20 mouse cellular contexts compared by ENCODE assay signal in genomic region chr1:166926078-166926477, GRCm38 (mm10).
DNase-seq lines count a peak whose midpoint lies in the region; ATAC-seq and TF ChIP-seq lines count a peak whose summit lies in the region.
"Had no signal": no experiment of that assay in that cellular context is flagged by ENCODE, and none has a peak within 500 bp of the region (broad histone marks: within the 10 kb centered on the region; RNA-seq: fewer than 3 reads in every experiment).

No protein-coding gene starts in this region.

- 9% methylated on average over 4 of the region's 4 CpGs for WGBS in hindbrain, postnatal 0 days
- WGBS in hindbrain, embryonic 13.5 days: 21% methylated on average over 4 of the region's 4 CpGs
- 19% methylated on average over 4 of the region's 4 CpGs for WGBS in midbrain, postnatal 0 days
- WGBS in midbrain, embryonic 15.5 days: 21% methylated on average over 4 of the region's 4 CpGs

- no peak overlapping the region for H3K4me2 ChIP-seq in hindbrain, postnatal 0 days (ENCODE audit: low read depth, low read length)
- no peak overlapping the region for H3K4me2 ChIP-seq in hindbrain, embryonic 13.5 days
- no peak overlapping the region for H3K4me2 ChIP-seq in midbrain, postnatal 0 days (ENCODE audit: low read depth, low read length, poor library complexity, severe bottlenecking)
- H3K4me2 ChIP-seq in midbrain, embryonic 15.5 days: no peak overlapping the region
- H3K4me2 ChIP-seq: embryonic facial prominence, embryonic 13.5 days; forebrain, embryonic 12.5 days; heart, embryonic 13.5 days; intestine, embryonic 15.5 days had no signal

- no peaks in the 10 kb centered on the region for H3K36me3 ChIP-seq in hindbrain, postnatal 0 days (ENCODE audit: insufficient read depth, low read length)
- H3K36me3 ChIP-seq in hindbrain, embryonic 13.5 days: no peaks in the 10 kb centered on the region
- no peaks in the 10 kb centered on the region for H3K36me3 ChIP-seq in midbrain, postnatal 0 days (ENCODE audit: insufficient read depth, low read length)
- no peaks in the 10 kb centered on the region for H3K36me3 ChIP-seq in midbrain, embryonic 15.5 days (replicated peaks)
- H3K36me3 ChIP-seq: embryonic facial prominence, embryonic 13.5 days; forebrain, embryonic 12.5 days; heart, embryonic 13.5 days; intestine, embryonic 15.5 days had no signal

- no peak overlapping the region for H3K27ac ChIP-seq in hindbrain, postnatal 0 days
- H3K27ac ChIP-seq in hindbrain, embryonic 13.5 days: no peak overlapping the region
- no peak overlapping the region; the same call in 1 of the 2 replicates for H3K27ac ChIP-seq in midbrain, postnatal 0 days (ENCODE audit: low read depth, low read length)
- H3K27ac ChIP-seq in midbrain, embryonic 15.5 days: no peak overlapping the region
- H3K27ac ChIP-seq: embryonic facial prominence, embryonic 13.5 days; forebrain, embryonic 12.5 days; gastrocnemius, adult 2 months; heart, embryonic 13.5 days; intestine, embryonic 15.5 days had no signal

- ATAC-seq in frontal cortex, adult (ENCODE audit: low TSS enrichment): peak; percentile 50; the same call in 1 of the 2 replicates
- ATAC-seq in hindbrain, postnatal 0 days: peak; percentile 76
- no peak for ATAC-seq in hindbrain, embryonic 13.5 days (ENCODE audit: low FRiP score)
- ATAC-seq in midbrain, postnatal 0 days (ENCODE audit: low FRiP score): 0 out of 2 replicates have a peak, but pooled peaks have one; percentile 7
- ATAC-seq in midbrain, embryonic 15.5 days (replicated peaks): no peak
- ATAC-seq: forebrain, embryonic 16.5 days; intestine, embryonic 15.5 days had no signal

- TF ChIP-seq CTCF in hindbrain, postnatal 0 days (IDR thresholded peaks at IDR 0.05; ENCODE audit: low read depth): no peak
- no peak for TF ChIP-seq CTCF in midbrain, postnatal 0 days (IDR thresholded peaks at IDR 0.05)

- H3K4me3 ChIP-seq in hindbrain, postnatal 0 days (ENCODE audit: low read length): no peak overlapping the region
- H3K4me3 ChIP-seq in hindbrain, embryonic 13.5 days: no peak overlapping the region
- H3K4me3 ChIP-seq in midbrain, postnatal 0 days (ENCODE audit: low read depth, low read length): no peak overlapping the region
- H3K4me3 ChIP-seq in midbrain, embryonic 15.5 days: no peak overlapping the region
- H3K4me3 ChIP-seq: embryonic facial prominence, embryonic 13.5 days; forebrain, embryonic 12.5 days; gastrocnemius, adult 2 months; heart, embryonic 13.5 days; intestine, embryonic 15.5 days had no signal

- DNase-seq in frontal cortex, postnatal 14 days (ENCODE audit: low spot score in 2 of 2): no peak
- DNase-seq in hindbrain, postnatal 0 days (ENCODE audit: low spot score): peak; percentile 20
- peak; percentile 10 for DNase-seq in midbrain, postnatal 0 days (ENCODE audit: low spot score)
- no peak for DNase-seq in T-cell, adult 2 months (ENCODE audit: low spot score)
- DNase-seq: adrenal gland, postnatal 10 days; cerebellum, adult 18-20 months; cerebellum, adult 9-11 months; cerebellum, postnatal 36 days; gastrocnemius, adult 2 months; gastrocnemius, postnatal 25 days; heart, postnatal 4 days; kidney, adult 18-20 months had no signal

- H3K9me3 ChIP-seq in hindbrain, postnatal 0 days (ENCODE audit: low read length): no peaks in the 10 kb centered on the region
- no peaks in the 10 kb centered on the region for H3K9me3 ChIP-seq in hindbrain, embryonic 13.5 days
- H3K9me3 ChIP-seq in midbrain, postnatal 0 days (ENCODE audit: low read length): no peaks in the 10 kb centered on the region
- H3K9me3 ChIP-seq in midbrain, embryonic 15.5 days: no peaks in the 10 kb centered on the region
- H3K9me3 ChIP-seq: embryonic facial prominence, embryonic 13.5 days; forebrain, embryonic 12.5 days; heart, embryonic 13.5 days; intestine, embryonic 15.5 days had no signal

- H3K9ac ChIP-seq in hindbrain, postnatal 0 days (replicated peaks; ENCODE audit: low read length): no peak overlapping the region
- H3K9ac ChIP-seq in hindbrain, embryonic 13.5 days: no peak overlapping the region
- H3K9ac ChIP-seq in midbrain, postnatal 0 days (replicated peaks; ENCODE audit: low read length, poor library complexity, severe bottlenecking): no peak overlapping the region
- H3K9ac ChIP-seq in midbrain, embryonic 15.5 days: no peak overlapping the region
- H3K9ac ChIP-seq: embryonic facial prominence, embryonic 13.5 days; forebrain, embryonic 12.5 days; heart, embryonic 13.5 days; intestine, embryonic 15.5 days had no signal

- H3K27me3 ChIP-seq in hindbrain, postnatal 0 days (ENCODE audit: insufficient read depth, low read length): no peaks in the 10 kb centered on the region
- no peaks in the 10 kb centered on the region for H3K27me3 ChIP-seq in hindbrain, embryonic 13.5 days
- no peaks in the 10 kb centered on the region for H3K27me3 ChIP-seq in midbrain, postnatal 0 days (ENCODE audit: insufficient read depth, low read length)
- H3K27me3 ChIP-seq in midbrain, embryonic 15.5 days (replicated peaks): no peaks in the 10 kb centered on the region
- H3K27me3 ChIP-seq: embryonic facial prominence, embryonic 13.5 days; forebrain, embryonic 12.5 days; heart, embryonic 13.5 days; intestine, embryonic 15.5 days had no signal

- no peaks in the 10 kb centered on the region; the same call in 1 of the 2 replicates for H3K4me1 ChIP-seq in hindbrain, postnatal 0 days (ENCODE audit: insufficient read depth, low read length)
- peaks cover 23% of the 10 kb centered on the region for H3K4me1 ChIP-seq in hindbrain, embryonic 13.5 days (replicated peaks)
- H3K4me1 ChIP-seq in midbrain, postnatal 0 days (ENCODE audit: insufficient read depth, low read length): peaks cover 4% of the 10 kb centered on the region; the same call in 1 of the 2 replicates
- H3K4me1 ChIP-seq in midbrain, embryonic 15.5 days: peaks cover 18% of the 10 kb centered on the region
- H3K4me1 ChIP-seq: embryonic facial prominence, embryonic 13.5 days; heart, embryonic 13.5 days; intestine, embryonic 15.5 days had no signal

Comparison
In these comparisons a context has a peak if more than half of its experiments do, and no peak if none do; other contexts are left out.
1. ATAC-seq: peak in frontal cortex, adult (single experiment), hindbrain, postnatal 0 days (single experiment) and midbrain, postnatal 0 days (single experiment); none in hindbrain, embryonic 13.5 days (single experiment) and midbrain, embryonic 15.5 days (single experiment).
2. DNase-seq: peak in hindbrain, postnatal 0 days (single experiment) and midbrain, postnatal 0 days (single experiment); none in frontal cortex, postnatal 14 days (0 of 2) and T-cell, adult 2 months (single experiment).